Mouse (Mus musculus) lung, postnatal 14 days (tissue): ENCODE data around the gene Scrn2.
A peak's percentile ranks its signal among the peaks of the same experiment; 100 is the strongest.

Experiments
- DNase-seq: peaks from one replicate; pipeline ENCODE4 v3.0.0; 2021

Gene Scrn2

GRCm38 (mm10) chr11:97018583-97019344 lies 11.0 kb upstream of the Scrn2 start:
- DNase-seq: no peak

DNA sequence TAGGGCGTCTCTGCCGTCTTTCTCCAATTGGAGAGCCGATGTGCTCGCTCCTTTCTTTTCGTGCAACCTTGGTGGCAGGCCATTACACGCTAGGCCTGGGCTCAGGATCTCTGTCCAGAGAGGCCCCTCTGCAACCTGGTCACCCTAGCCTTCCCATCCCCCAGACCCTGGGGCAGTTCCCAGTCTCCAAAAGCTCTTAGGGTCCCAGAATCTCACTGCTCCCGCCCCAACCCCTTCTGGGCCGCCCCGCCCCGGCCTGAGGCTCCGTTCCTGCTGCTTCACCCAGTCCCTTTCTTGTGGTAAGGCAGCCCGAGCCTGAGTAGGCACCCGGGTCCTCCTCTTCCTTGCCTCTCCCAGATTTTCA lies 10.4 kb upstream of the Scrn2 start:
- no peak for DNase-seq

DNA sequence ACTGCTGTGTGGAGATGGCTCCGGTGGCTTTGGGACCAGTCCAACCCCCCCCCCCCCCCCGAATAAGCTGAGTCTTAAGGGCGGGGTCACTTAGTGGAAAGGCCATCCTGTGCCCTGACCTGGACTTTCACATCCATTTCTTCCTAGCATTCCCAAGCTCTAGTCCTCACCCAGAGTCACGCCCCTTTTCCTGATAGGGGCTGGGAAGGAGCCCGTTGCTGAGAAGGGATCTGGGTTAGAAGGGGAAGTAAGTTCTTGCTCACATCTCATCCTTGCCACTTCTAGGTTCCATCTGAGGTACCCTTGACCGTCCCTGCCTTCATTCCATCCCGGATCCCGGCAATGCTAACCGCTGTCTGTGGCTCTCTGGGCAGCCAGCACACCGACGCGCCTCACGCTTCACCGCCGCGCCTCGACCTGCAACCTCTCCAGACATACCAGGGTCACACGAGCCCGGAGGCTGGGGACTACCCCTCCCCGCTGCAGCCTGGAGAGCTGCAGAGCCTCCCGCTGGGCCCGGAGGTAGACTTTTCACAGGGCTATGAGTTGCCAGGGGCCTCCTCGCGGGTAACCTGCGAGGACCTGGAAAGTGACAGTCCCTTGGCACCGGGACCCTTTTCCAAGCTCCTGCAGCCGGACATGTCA lies 8.5 kb upstream of the Scrn2 start:
- no peak for DNase-seq

DNA sequence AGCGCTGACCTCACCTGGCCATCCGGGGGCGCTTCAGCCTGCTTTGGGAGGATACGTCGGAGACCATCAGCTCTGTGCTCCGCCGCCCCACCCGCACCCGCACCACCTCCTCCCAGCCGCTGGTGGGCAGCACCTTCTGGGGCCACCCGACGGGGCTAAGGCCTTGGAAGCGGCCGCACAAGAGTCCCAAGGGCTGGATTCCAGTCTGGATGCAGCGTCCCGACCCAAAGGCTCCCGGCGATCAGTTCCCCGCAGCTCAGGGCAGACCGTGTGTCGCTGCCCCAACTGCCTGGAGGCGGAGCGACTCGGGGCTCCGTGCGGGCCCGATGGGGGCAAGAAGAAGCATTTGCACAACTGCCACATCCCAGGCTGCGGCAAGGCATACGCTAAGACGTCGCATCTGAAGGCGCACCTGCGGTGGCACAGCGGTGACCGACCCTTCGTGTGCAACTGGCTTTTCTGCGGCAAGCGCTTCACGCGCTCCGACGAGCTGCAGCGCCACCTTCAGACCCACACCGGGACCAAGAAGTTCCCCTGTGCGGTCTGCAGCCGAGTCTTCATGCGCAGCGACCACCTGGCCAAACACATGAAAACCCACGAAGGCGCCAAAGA lies 7.8 kb upstream of the Scrn2 start:
- peak; percentile 83 for DNase-seq

DNA sequence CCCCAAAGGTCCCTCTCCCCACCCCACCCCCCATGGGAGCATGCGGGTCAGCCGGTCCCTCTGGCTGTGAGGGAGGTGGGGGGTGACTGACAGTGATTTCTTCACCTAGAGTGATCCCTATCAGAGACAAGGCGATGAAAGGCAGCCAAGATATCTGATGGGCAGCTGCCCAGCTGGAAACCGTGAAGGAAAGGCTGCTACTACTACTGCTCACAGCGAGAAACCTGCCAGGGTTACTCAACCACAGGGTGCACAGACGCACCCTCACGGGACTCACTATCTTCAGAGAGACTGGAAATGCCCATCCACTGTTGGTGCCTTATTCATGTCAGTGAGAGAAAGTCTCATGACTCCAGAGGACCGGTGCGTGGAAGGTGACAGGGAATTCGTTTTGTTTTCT lies 4.8 kb upstream of the Scrn2 start:
- DNase-seq: no peak

DNA sequence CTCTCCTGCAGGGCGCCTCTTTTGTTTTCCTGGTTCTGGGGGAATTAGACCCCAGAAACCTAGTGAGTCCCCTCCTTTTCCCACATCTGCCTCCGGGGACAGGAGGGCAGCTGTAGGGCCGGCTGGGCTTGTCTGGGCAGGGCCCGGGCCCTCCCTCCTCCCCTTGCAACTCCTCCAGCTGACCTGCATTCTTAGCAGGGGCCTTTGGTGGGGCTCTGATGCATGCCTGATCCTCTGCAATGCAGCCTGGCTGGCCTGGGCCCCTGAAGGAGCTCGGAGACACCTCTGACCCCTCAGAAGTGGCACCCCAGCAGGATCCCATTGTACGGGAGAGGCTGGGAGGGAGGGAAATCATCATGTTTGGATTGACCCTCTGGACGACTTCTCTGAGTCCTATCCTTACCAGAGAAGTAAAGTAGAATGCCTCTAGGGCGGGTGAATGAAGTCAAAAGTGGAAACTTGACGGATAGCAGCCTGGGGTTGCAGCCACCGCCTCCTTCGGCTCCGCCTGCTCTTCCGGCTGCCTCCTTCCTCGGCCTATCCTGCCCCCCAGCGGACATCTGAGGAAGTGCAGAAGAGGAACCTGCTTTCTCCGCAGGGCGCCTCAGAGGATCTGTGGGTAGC lies 3.9 kb upstream of the Scrn2 start:
- DNase-seq: peak; percentile 90

GRCm38 (mm10) chr11:97030426-97030825 lies 688 bp downstream of the Scrn2 start:
- DNase-seq: no peak

DNA sequence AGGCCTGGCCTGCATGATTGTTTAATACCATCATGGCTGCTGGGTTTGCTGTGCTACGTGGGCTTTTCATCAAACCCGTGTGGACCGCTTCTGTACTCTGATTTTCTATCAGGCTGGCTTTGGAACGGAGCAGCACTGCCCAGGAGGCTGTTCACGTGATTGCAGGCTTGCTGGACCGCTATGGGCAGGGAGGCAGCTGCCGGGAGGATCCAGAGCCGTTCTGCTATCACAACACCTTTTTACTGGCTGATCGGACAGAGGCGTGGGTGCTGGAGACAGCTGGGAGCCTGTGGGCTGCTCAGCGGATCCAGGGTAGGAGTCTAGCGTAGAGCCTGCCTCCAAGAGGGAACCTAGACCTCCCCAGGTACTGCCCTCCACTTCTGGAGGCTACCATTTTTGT lies 2.2 kb downstream of the Scrn2 start:
- no peak for DNase-seq

- DNase-seq: no peak
These were observed 2.8 kb downstream of the Scrn2 start for GRCm38 (mm10) chr11:97032499-97032898.

DNA sequence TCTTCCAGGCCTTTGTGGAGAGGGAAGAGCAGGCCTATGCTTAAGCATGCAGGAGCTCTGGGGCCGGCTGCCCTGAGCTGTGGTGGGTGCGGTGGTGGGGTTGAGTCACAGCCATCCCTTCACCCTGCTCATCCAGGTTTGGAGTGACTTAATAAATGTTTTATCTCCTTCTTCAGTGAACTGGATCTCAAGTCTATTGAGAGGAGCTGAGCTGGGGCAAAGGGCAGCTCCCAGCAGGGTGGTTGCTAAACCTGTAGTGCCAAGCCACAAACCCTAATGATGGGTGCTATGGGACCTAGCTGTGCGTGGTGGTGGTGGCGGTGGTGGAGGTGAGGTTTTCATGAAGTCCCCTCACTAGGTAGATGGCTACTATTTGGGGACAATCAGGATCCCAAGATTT lies 4.0 kb downstream of the Scrn2 start:
- DNase-seq: no peak

- no peak for DNase-seq
These were observed 6.4 kb downstream of the Scrn2 start for GRCm38 (mm10) chr11:97036141-97036540.

- DNase-seq: no peak
These were observed 9.1 kb downstream of the Scrn2 start for GRCm38 (mm10) chr11:97038881-97039280.

- DNase-seq: no peak
These were observed 10.7 kb downstream of the Scrn2 start for GRCm38 (mm10) chr11:97040301-97041021.

DNA sequence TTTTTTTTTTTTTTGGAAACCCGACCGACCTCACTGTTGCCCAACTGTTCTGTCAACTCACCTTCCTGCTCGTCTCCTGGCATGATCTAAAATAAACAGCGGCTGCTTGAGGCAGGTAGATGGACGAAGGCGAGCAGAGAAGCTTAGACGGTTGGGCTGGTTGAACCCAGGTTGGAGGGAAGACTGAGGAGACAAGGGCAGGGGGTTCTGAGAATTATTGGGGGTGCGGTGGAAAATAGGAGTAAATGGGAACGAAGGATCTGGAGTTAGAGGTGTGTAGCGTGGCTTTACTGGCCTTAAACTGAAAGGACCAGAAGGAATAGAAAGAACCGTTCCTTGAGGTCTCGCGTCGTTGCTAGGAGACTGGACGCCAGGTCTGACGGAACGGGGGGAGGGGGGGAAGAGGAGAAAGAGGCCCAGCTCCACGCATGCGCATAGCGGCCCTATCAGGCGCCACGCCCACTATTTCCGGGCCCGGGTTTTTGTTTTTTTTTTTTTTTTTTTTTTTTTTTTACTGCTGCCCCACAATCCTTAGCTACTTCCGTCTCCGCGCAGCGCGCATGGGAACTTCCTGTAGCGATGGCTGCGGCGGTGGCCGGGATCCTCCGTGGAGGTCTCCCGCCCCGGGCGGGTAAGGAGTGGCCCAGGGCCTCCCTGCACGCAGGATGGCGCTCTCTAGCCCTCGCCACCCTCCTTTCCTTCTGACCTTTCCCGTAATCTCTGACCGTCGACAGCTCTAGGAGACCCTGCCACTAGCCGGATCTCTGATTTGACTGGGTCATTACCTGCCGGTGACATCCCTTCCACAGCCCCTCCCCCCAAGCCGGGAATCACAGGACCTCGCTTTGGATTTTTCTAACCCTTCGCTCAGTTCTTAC lies 11.5 kb downstream of the Scrn2 start, which contains the start of the genes Lrrc46 and Mrpl10:
Gene Lrrc46, minus strand, starts transcription at position 386 of the 878 bp plus-strand sequence.
Gene Mrpl10, plus strand, starts transcription at position 539 of the 878 bp plus-strand sequence.
- peak; percentile 94 for DNase-seq

- DNase-seq: no peak
These were observed 15.2 kb downstream of the Scrn2 start for GRCm38 (mm10) chr11:97044902-97045301.

- no peak for DNase-seq
These were observed 16.1 kb downstream of the Scrn2 start for GRCm38 (mm10) chr11:97045861-97046260.

DNA sequence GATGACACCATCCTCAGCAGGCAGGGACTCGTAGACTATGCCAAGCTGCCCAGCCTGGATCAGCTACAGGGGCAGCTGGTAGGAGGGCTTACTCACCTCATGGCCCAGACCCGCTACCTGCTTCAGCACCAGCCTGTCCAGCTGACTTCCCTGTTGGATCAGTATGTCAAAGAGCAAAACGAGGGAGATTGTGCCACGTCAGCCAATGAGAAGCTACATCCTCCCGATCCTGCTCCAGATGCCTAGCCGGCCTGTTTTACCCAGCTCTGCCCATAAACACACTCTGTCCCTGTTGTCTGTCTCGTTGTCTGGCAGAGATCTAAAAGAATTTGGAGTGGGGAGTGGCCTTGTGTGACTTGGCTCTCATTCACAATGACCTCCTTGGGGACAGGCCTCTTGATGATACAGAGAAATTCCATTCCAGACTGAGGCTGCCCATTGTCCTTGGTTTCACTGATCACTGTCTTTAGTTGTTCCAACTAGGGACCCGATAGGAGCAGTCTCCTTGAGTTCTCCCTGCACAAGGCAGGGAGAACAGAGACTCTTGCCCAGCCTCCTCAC lies 18.4 kb downstream of the Scrn2 start:
- DNase-seq: no peak

- DNase-seq: no peak
These were observed 19.9 kb downstream of the Scrn2 start for GRCm38 (mm10) chr11:97049492-97050085.

- DNase-seq: peak; percentile 80
These were observed 20.6 kb downstream of the Scrn2 start, which contains the start of gene Osbpl7 for GRCm38 (mm10) chr11:97050216-97050943. Gene Osbpl7, plus strand, starts transcription at chr11:97050628.

DNA sequence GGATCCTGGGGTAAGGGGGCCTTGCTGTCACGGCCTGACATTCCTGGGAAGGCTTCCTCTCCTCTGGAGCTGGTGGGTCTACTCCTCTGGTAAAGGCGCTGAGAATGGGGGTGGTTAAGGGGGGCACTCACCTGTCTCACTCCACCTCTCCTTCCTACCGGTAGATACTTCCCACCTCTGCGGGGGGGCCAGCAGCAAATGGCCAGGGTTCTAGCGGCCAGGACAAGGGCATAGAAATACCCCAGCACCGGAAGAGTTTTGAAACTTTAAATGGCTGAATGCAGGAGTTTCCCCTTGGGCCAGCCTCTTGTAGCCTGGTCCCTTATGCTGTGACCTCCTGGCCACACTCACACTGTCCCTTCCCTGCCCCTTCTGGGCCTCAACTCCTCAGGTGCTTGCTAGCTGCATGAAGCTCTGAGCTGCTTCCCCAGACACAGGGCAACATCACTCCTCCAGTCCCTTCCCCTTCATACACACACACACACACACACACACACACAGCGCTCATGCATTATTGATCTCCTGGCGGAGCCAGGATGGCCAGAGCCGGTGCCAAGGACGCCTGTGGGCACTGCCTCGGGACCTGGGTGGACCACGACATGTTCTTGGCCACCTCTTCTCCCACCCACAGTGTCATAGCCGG lies 21.3 kb downstream of the Scrn2 start:
- no peak for DNase-seq
